Mouse (Mus musculus): Measurements from ENCODE around the gene Jph2. TPM values are rescaled to one million over a fixed set of nuclear protein-coding genes. Genes with fewer than 3 reads are reported as not detected.
A peak's percentile ranks its signal among the peaks of the same experiment; 100 is the strongest.

The Jph2 gene
- polyA plus RNA-seq (2012; rRNA removed) = 20.6 and 28.7 TPM in 2 replicates

DNA sequence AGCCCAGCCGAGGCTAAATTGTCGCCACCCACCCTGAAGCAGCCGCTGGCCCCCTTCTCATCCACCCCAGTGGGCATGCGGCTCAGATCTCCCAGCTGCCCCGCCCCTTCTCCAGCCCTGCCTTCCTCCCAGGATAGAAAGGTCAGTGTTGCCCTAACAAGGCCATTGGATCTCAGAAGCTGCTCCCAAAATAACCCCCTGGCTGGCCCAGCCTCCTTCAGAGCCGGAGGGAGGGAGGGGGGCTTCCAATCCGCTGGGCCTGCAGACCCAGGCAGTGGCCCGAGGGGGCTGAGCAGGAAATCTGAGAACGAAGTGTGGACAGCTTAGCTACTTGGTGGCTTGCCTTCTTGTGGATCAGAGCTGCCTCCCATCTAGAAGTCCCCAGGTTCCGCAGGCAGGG, at the start of gene Jph2:
Gene Jph2, minus strand, starts transcription at position 89 of the 400 bp plus-strand sequence.
- no peaks in the 10 kb centered on the region for H3K36me3 ChIP-seq (ENCODE audit: control insufficient read depth, insufficient read depth, low read length)
- H3K27me3 ChIP-seq (ENCODE audit: control insufficient read depth, insufficient read depth, low read length) = no peaks in the 10 kb centered on the region
- TF ChIP-seq POLR2A (IDR thresholded peaks at IDR 0.05; ENCODE audit: low read depth, low read length) (no peak), CTCF (IDR thresholded peaks at IDR 0.05; ENCODE audit: extremely low read depth, insufficient read length, insufficient replicate concordance, low read depth, low read length) (no peak)
- no peaks in the 10 kb centered on the region for H3K4me1 ChIP-seq (ENCODE audit: control insufficient read depth, insufficient read depth, insufficient read length, low read length)
- WGBS = 28% methylated on average over 10 of the region's 10 CpGs
- H3K27ac ChIP-seq (ENCODE audit: insufficient read depth, low read depth, low read length) = peak within 1 kb of the TSS; percentile 56
- H3K4me3 ChIP-seq (ENCODE audit: low read depth, low read length) = peak within 1 kb of the TSS; percentile 59

DNA sequence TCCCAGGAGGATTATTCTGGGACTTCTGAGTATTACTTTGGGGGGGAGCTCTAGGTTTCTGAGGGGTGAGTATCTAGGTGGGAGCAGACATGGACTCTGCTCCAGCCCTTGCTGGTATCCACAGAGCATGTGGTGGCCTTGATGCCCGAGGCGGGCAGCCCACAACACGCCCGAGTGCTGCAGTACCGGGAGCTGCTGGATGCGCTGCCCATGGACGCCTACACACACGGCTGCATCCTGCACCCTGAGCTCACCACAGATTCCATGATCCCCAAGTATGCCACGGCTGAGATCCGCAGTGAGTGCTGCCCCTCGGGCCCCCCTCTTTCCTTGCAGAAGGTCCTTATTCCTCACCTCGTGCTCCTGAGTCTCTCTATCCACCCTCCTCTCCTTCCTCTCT, 49.6 kb upstream of the Jph2 start:
- 76% methylated on average over 12 of the region's 12 CpGs for WGBS
- TF ChIP-seq POLR2A (IDR thresholded peaks at IDR 0.05; ENCODE audit: low read depth, low read length) (no peak), CTCF (IDR thresholded peaks at IDR 0.05; ENCODE audit: extremely low read depth, insufficient read length, insufficient replicate concordance, low read depth, low read length) (no peak)
- 0 out of 2 replicates have a peak, but pooled peaks cover 7% of the 10 kb centered on the region for H3K27me3 ChIP-seq (ENCODE audit: control insufficient read depth, insufficient read depth, low read length)

DNA sequence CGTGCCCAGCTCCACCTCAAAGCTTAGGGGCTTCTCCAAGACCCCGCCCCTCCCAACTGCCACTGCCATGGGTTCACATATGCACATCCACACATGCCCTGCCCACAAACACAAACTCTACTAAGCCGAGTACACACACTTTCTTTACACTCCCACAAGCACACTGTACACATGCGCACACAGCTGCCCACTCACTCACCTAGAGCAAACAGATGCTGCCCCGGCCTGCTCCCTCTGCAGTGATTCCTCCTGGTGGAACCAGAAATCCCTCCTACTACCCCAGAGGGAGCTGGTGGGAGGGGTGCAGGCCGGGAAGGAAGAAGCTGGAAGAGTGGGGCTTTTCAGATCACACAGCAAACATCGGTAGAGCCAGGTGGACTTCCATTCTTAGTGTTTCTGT, 46.2 kb upstream of the Jph2 start:
- TF ChIP-seq POLR2A (IDR thresholded peaks at IDR 0.05; ENCODE audit: low read depth, low read length) = no peak
- TF ChIP-seq CTCF (IDR thresholded peaks at IDR 0.05; ENCODE audit: extremely low read depth, insufficient read length, insufficient replicate concordance, low read depth, low read length) = no peak
- H3K36me3 ChIP-seq (ENCODE audit: control insufficient read depth, insufficient read depth, low read length) = no peaks in the 10 kb centered on the region
- 38% methylated on average over 7 of the region's 7 CpGs for WGBS
- no peaks in the 10 kb centered on the region for H3K4me1 ChIP-seq (ENCODE audit: control insufficient read depth, insufficient read depth, insufficient read length, low read length)
- peaks cover 9% of the 10 kb centered on the region for H3K27me3 ChIP-seq (ENCODE audit: control insufficient read depth, insufficient read depth, low read length)
- H3K27ac ChIP-seq (ENCODE audit: insufficient read depth, low read depth, low read length) = no peak overlapping the region
- no peak overlapping the region for H3K4me3 ChIP-seq (ENCODE audit: low read depth, low read length)

More for the DNA sequence above, 49.6 kb upstream of the Jph2 start:
- Histone ChIP-seq H3K4me1 (ENCODE audit: control insufficient read depth, insufficient read depth, insufficient read length, low read length) (no peaks in the 10 kb centered on the region), H3K4me3 (ENCODE audit: low read depth, low read length) (no peak overlapping the region), H3K36me3 (ENCODE audit: control insufficient read depth, insufficient read depth, low read length) (no peaks in the 10 kb centered on the region), H3K27ac (ENCODE audit: insufficient read depth, low read depth, low read length) (no peak overlapping the region)

- peaks cover 13% of the 10 kb centered on the region for H3K27me3 ChIP-seq (ENCODE audit: control insufficient read depth, insufficient read depth, low read length)
- TF ChIP-seq POLR2A (IDR thresholded peaks at IDR 0.05; ENCODE audit: low read depth, low read length) = no peak
- TF ChIP-seq CTCF (IDR thresholded peaks at IDR 0.05; ENCODE audit: extremely low read depth, insufficient read length, insufficient replicate concordance, low read depth, low read length) = no peak
- 53% methylated on average over 6 of the region's 6 CpGs for WGBS
- no peaks in the 10 kb centered on the region for H3K4me1 ChIP-seq (ENCODE audit: control insufficient read depth, insufficient read depth, insufficient read length, low read length)
- H3K4me3 ChIP-seq (ENCODE audit: low read depth, low read length) = no peak overlapping the region
- H3K36me3 ChIP-seq (ENCODE audit: control insufficient read depth, insufficient read depth, low read length) = no peaks in the 10 kb centered on the region
- H3K27ac ChIP-seq (ENCODE audit: insufficient read depth, low read depth, low read length) = no peak overlapping the region
Observed at GRCm38 (mm10) chr2:163443543-163443942, 45.8 kb upstream of the Jph2 start.

- Histone ChIP-seq H3K27me3 (ENCODE audit: control insufficient read depth, insufficient read depth, low read length) (peaks cover 20% of the 10 kb centered on the region), H3K27ac (ENCODE audit: insufficient read depth, low read depth, low read length) (no peak overlapping the region), H3K4me3 (ENCODE audit: low read depth, low read length) (no peak overlapping the region), H3K4me1 (ENCODE audit: control insufficient read depth, insufficient read depth, insufficient read length, low read length) (peaks cover 4% of the 10 kb centered on the region; the same call in 1 of the 2 replicates), H3K36me3 (ENCODE audit: control insufficient read depth, insufficient read depth, low read length) (no peaks in the 10 kb centered on the region)
- TF ChIP-seq CTCF (IDR thresholded peaks at IDR 0.05; ENCODE audit: extremely low read depth, insufficient read length, insufficient replicate concordance, low read depth, low read length) = no peak
- no peak for TF ChIP-seq POLR2A (IDR thresholded peaks at IDR 0.05; ENCODE audit: low read depth, low read length)
- 55% methylated on average over 1 of the region's 1 CpGs for WGBS
Observed at GRCm38 (mm10) chr2:163439488-163439887, 41.7 kb upstream of the Jph2 start.

GRCm38 (mm10) chr2:163438619-163439451, 41.0 kb upstream of the Jph2 start:
- H3K27me3 ChIP-seq (ENCODE audit: control insufficient read depth, insufficient read depth, low read length) = peaks cover 20% of the 10 kb centered on the region
- H3K27ac ChIP-seq (ENCODE audit: insufficient read depth, low read depth, low read length) = no peak overlapping the region
- H3K4me1 ChIP-seq (ENCODE audit: control insufficient read depth, insufficient read depth, insufficient read length, low read length) = peaks cover 8% of the 10 kb centered on the region
- 8% methylated on average over 30 of the region's 30 CpGs for WGBS
- peak overlapping the region; percentile 45 for H3K4me3 ChIP-seq (ENCODE audit: low read depth, low read length)
- peak; percentile 6; the same call in 1 of the 2 replicates for TF ChIP-seq CTCF (IDR thresholded peaks at IDR 0.05; ENCODE audit: extremely low read depth, insufficient read length, insufficient replicate concordance, low read depth, low read length)
- TF ChIP-seq POLR2A (IDR thresholded peaks at IDR 0.05; ENCODE audit: low read depth, low read length) = no peak
- H3K36me3 ChIP-seq (ENCODE audit: control insufficient read depth, insufficient read depth, low read length) = no peaks in the 10 kb centered on the region

GRCm38 (mm10) chr2:163438246-163438618, 40.4 kb upstream of the Jph2 start, which contains the start of gene Gdap1l1:
Gdap1l1 (plus strand) TSS chr2:163438476.
- H3K4me1 ChIP-seq (ENCODE audit: control insufficient read depth, insufficient read depth, insufficient read length, low read length) = peaks cover 10% of the 10 kb centered on the region
- H3K4me3 ChIP-seq (ENCODE audit: low read depth, low read length) = peak within 1 kb of the TSS; percentile 45
- H3K36me3 ChIP-seq (ENCODE audit: control insufficient read depth, insufficient read depth, low read length) = no peaks in the 10 kb centered on the region
- no peak within 1 kb of the TSS for H3K27ac ChIP-seq (ENCODE audit: insufficient read depth, low read depth, low read length)
- 4% methylated on average over 18 of the region's 18 CpGs for WGBS
- TF ChIP-seq CTCF (IDR thresholded peaks at IDR 0.05; ENCODE audit: extremely low read depth, insufficient read length, insufficient replicate concordance, low read depth, low read length) (no peak), POLR2A (IDR thresholded peaks at IDR 0.05; ENCODE audit: low read depth, low read length) (no peak)
- peaks cover 20% of the 10 kb centered on the region for H3K27me3 ChIP-seq (ENCODE audit: control insufficient read depth, insufficient read depth, low read length)
